Mouse (Mus musculus) CH12.LX (cell line): ENCODE measurements at regions not wholly inside any gene's neighbourhood (a gene's known extent, or its start where the extent isn't known, plus 50 kb on each side); places are given as distances from the start of the nearest gene placed in this dataset.

Source experiments
- DNase-seq: peaks from one replicate; pipeline ENCODE4 v3.0.0-alpha.2; 2013; ENCODE audit errors: extremely low read depth
- H3K27ac ChIP-seq: 2 replicates; pipeline ENCODE4 v1.5.1; 2012; ENCODE audit warnings: low read depth, mild to moderate bottlenecking, control low read depth, moderate library complexity; ENCODE audit not compliant: insufficient read depth
- H3K27me3 ChIP-seq: replicated peaks from 2 replicates; pipeline ENCODE3; 2012; ENCODE audit warnings: inconsistent platforms
- H3K36me3 ChIP-seq, 2 experiments: replicated peaks in 1 of 2; 2 replicates each; pipeline versions ENCODE3 to v1.6.1; 2012; ENCODE audit warnings: inconsistent platforms in 1 of 2, low read length in 1 of 2, mild to moderate bottlenecking in 1 of 2, mixed read lengths in 1 of 2, moderate library complexity in 1 of 2; ENCODE audit not compliant: control insufficient read depth in 1 of 2, insufficient read depth in 1 of 2
- H3K4me1 ChIP-seq, 2 experiments: 2 replicates each; pipeline ENCODE4 v1.6.1; 2012; ENCODE audit warnings: inconsistent platforms in 1 of 2, moderate library complexity in 1 of 2; ENCODE audit not compliant: insufficient read depth in 2 of 2, control insufficient read depth in 1 of 2
- H3K4me2 ChIP-seq: 2 replicates; pipeline ENCODE4 v1.6.1; 2012; ENCODE audit warnings: low read depth, mild to moderate bottlenecking, control low read depth; ENCODE audit not compliant: poor library complexity, insufficient read depth, severe bottlenecking
- H3K4me3 ChIP-seq, 3 experiments: fragments of 150-350 bp in 1 of 3; sonication (generic) in 1 of 3; replicated peaks in 1 of 3; 2 replicates each; pipeline versions ENCODE3 to v1.5.1; 2011 to 2012; ENCODE audit warnings: low read depth in 2 of 3, low read length in 2 of 3, mild to moderate bottlenecking in 2 of 3, moderate library complexity in 2 of 3, control low read depth in 1 of 3, improper control_type of control experiment in 1 of 3, inconsistent platforms in 1 of 3, mixed read lengths in 1 of 3; ENCODE audit not compliant: poor library complexity in 1 of 3
- H3K79me2 ChIP-seq: replicated peaks from 2 replicates; pipeline ENCODE4 v1.6.1; 2012; ENCODE audit warnings: mild to moderate bottlenecking, moderate library complexity; ENCODE audit not compliant: control insufficient read depth, poor library complexity, insufficient read depth, severe bottlenecking; ENCODE audit errors: extremely low read depth
- H3K9ac ChIP-seq: 2 replicates; pipeline ENCODE4 v1.6.1; 2012; ENCODE audit warnings: low read depth, mild to moderate bottlenecking, control low read depth, moderate library complexity; ENCODE audit not compliant: insufficient read depth
- H3K9me3 ChIP-seq: replicated peaks from 2 replicates; pipeline ENCODE3; 2012; ENCODE audit warnings: low read length, inconsistent platforms, mixed read lengths
- BHLHE40 ChIP-seq: IDR thresholded peaks from 2 replicates; pipeline ENCODE4 v1.6.1; 2011; ENCODE audit warnings: mild to moderate bottlenecking, low read depth, low read length, improper control_type of control experiment
- CHD1 ChIP-seq: IDR thresholded peaks from 2 replicates; pipeline ENCODE4 v1.6.1; 2012; ENCODE audit warnings: low read depth, low read length, improper control_type of control experiment, inconsistent platforms
- CTCF ChIP-seq, 2 experiments: IDR thresholded peaks in 1 of 2; conservative IDR thresholded peaks in 1 of 2; 2 replicates each; pipeline ENCODE4 v1.5.1; 2011 to 2012; ENCODE audit warnings: low read depth in 2 of 2, low read length in 2 of 2, improper control_type of control experiment in 1 of 2, inconsistent platforms in 1 of 2, mild to moderate bottlenecking in 1 of 2, moderate library complexity in 1 of 2
- ELF1 ChIP-seq: IDR thresholded peaks from 2 replicates; pipeline ENCODE4 v1.6.1; 2014; ENCODE audit warnings: low read depth, mild to moderate bottlenecking, inconsistent platforms, low read length, improper control_type of control experiment
- EP300 ChIP-seq: IDR thresholded peaks from 2 replicates; pipeline ENCODE4 v1.6.1; 2011; ENCODE audit warnings: low read length, improper control_type of control experiment
- ETS1 ChIP-seq: conservative IDR thresholded peaks from 2 replicates; pipeline ENCODE4 v1.6.1; 2012; ENCODE audit warnings: low read depth, mild to moderate bottlenecking, inconsistent platforms, low read length, improper control_type of control experiment, moderate library complexity
- HCFC1 ChIP-seq: IDR thresholded peaks from 2 replicates; pipeline ENCODE4 v1.6.1; 2012; ENCODE audit warnings: low read depth, mild to moderate bottlenecking, inconsistent platforms, low read length, improper control_type of control experiment
- IRF4 ChIP-seq: IDR thresholded peaks from 2 replicates; pipeline ENCODE4 v1.6.1; 2014; ENCODE audit warnings: low read depth, mild to moderate bottlenecking, inconsistent platforms, low read length, improper control_type of control experiment
- JUN ChIP-seq: IDR thresholded peaks from 2 replicates; pipeline ENCODE4 v1.6.1; 2011; ENCODE audit warnings: low read depth, mild to moderate bottlenecking, low read length, improper control_type of control experiment, moderate library complexity; ENCODE audit not compliant: insufficient read depth
- KAT2A ChIP-seq: IDR thresholded peaks from 2 replicates; pipeline ENCODE4 v1.6.1; 2012; ENCODE audit warnings: low read length, improper control_type of control experiment, inconsistent platforms; ENCODE audit not compliant: insufficient replicate concordance
- MEF2A ChIP-seq: IDR thresholded peaks from 2 replicates; pipeline ENCODE4 v1.6.1; 2014; ENCODE audit warnings: low read depth, mild to moderate bottlenecking, inconsistent platforms, low read length, improper control_type of control experiment, borderline replicate concordance
- NELFE ChIP-seq: IDR thresholded peaks from 2 replicates; pipeline ENCODE4 v1.6.1; 2011; ENCODE audit warnings: low read depth, low read length, improper control_type of control experiment
- PAX5 ChIP-seq: IDR thresholded peaks from 2 replicates; pipeline ENCODE4 v1.6.1; 2012; ENCODE audit warnings: low read length, inconsistent platforms, mixed read lengths
- RCOR1 ChIP-seq: conservative IDR thresholded peaks from 2 replicates; pipeline ENCODE4 v1.6.1; 2012; ENCODE audit warnings: low read depth, mild to moderate bottlenecking, inconsistent platforms, low read length, improper control_type of control experiment
- TCF12 ChIP-seq: IDR thresholded peaks from 2 replicates; pipeline ENCODE4 v1.6.1; 2014; ENCODE audit warnings: low read depth, mild to moderate bottlenecking, inconsistent platforms, low read length, improper control_type of control experiment
- UBTF ChIP-seq: IDR thresholded peaks from 2 replicates; pipeline ENCODE4 v1.6.1; 2012; ENCODE audit warnings: low read depth, mild to moderate bottlenecking, inconsistent platforms, low read length, improper control_type of control experiment, moderate library complexity
- USF2 ChIP-seq: conservative IDR thresholded peaks from 2 replicates; pipeline ENCODE4 v1.6.1; 2011; ENCODE audit warnings: low read depth, low read length, improper control_type of control experiment
- ZC3H11A ChIP-seq: IDR thresholded peaks from 2 replicates; pipeline ENCODE4 v1.6.1; 2012; ENCODE audit warnings: low read depth, mild to moderate bottlenecking, inconsistent platforms, low read length, improper control_type of control experiment
- ZMIZ1 ChIP-seq: IDR thresholded peaks from 2 replicates; pipeline ENCODE4 v1.6.1; 2012; ENCODE audit warnings: low read depth, mild to moderate bottlenecking, inconsistent platforms, low read length, improper control_type of control experiment
- ZNF384 ChIP-seq: IDR thresholded peaks from 2 replicates; pipeline ENCODE4 v1.6.1; 2012; ENCODE audit warnings: low read depth, low read length, improper control_type of control experiment, inconsistent platforms
- dilution Hi-C: fragments of 300-500 bp; cut with MboI; formaldehyde crosslinking; loops from 2 replicates; pipeline ENCODE4 v1.14.3; 2020; ENCODE audit warnings: low sequenced_read_pairs; ENCODE audit not compliant: extremely low pct_unique_long_range_greater_than_20kb, extremely low pct_ligation_motif_present
- in situ Hi-C: fragments of 300-500 bp; cut with MboI; formaldehyde crosslinking; loops from 3 replicates; pipeline ENCODE4 v1.14.3; 2019; ENCODE audit warnings: low sequenced_read_pairs, low pct_ligation_motif_present, low pct_unique_long_range_greater_than_20kb, mixed read lengths

GRCm38 (mm10) chr16:5570619-5571018 is 314.5 kb upstream of the Rbfox1 start:
- dilution Hi-C loops = no loop called here
- TF ChIP-seq KAT2A (no peak), ZNF384 (no peak), IRF4 (no peak), CTCF (conservative IDR thresholded peaks at IDR 0.05 in 1 of 2, IDR thresholded peaks at IDR 0.05 in 1 of 2; ENCODE audit: low read depth in 2 of 2, low read length in 2 of 2) (no peak), NELFE (no peak), RCOR1 (no peak)
- in situ Hi-C loops = no loop called here
- H3K9ac ChIP-seq = no peak overlapping the region
- no peak for DNase-seq
- H3K79me2 ChIP-seq = no peaks in the 10 kb centered on the region
- no peaks in the 10 kb centered on the region for H3K9me3 ChIP-seq
- no peak overlapping the region for H3K4me3 ChIP-seq
- H3K27me3 ChIP-seq = peaks cover 40% of the 10 kb centered on the region
- H3K4me2 ChIP-seq = no peak overlapping the region
- H3K36me3 ChIP-seq = no peaks in the 10 kb centered on the region
- H3K4me1 ChIP-seq = no peaks in the 10 kb centered on the region
- H3K27ac ChIP-seq = no peak overlapping the region

GRCm38 (mm10) chr16:5569101-5569500 is 313.3 kb upstream of the Eef2kmt start:
- Histone ChIP-seq H3K9ac (no peak overlapping the region), H3K4me3 (no peak overlapping the region), H3K4me1 (no peaks in the 10 kb centered on the region), H3K27ac (no peak overlapping the region), H3K9me3 (no peaks in the 10 kb centered on the region), H3K36me3 (no peaks in the 10 kb centered on the region), H3K4me2 (no peak overlapping the region), H3K27me3 (peaks cover 47% of the 10 kb centered on the region), H3K79me2 (no peaks in the 10 kb centered on the region)
- in situ Hi-C loops = no loop called here
- no peak for DNase-seq
- dilution Hi-C loops = no loop called here
- TF ChIP-seq ELF1 (no peak), HCFC1 (no peak), ZC3H11A (no peak), PAX5 (no peak), EP300 (no peak), UBTF (no peak), BHLHE40 (no peak), IRF4 (no peak)

GRCm38 (mm10) chr16:5549026-5549425 is 293.2 kb upstream of the Eef2kmt start:
- Histone ChIP-seq H3K79me2 (no peaks in the 10 kb centered on the region), H3K4me3 (no peak overlapping the region), H3K9me3 (no peaks in the 10 kb centered on the region), H3K27me3 (peaks cover 51% of the 10 kb centered on the region), H3K36me3 (no peaks in the 10 kb centered on the region), H3K27ac (no peak overlapping the region), H3K9ac (no peak overlapping the region), H3K4me2 (no peak overlapping the region), H3K4me1 (peaks cover 0 to 9% of the 10 kb centered on the region in 2 experiments; a peak in 2 of 4 replicates)
- dilution Hi-C loops (no loop called here), in situ Hi-C loops (no loop called here)
- DNase-seq = no peak
- TF ChIP-seq ETS1 (no peak), IRF4 (no peak), ZMIZ1 (no peak), MEF2A (no peak), HCFC1 (no peak), USF2 (no peak), TCF12 (no peak), JUN (no peak), CHD1 (no peak), KAT2A (no peak)
- TF ChIP-seq, all 38 proteins: peak for 0
